Mouse (Mus musculus): ENCODE data around the gene Tbc1d25. TPM values are rescaled to one million over a fixed set of nuclear protein-coding genes. Genes with fewer than 3 reads are reported as not detected.

Tbc1d25 gene
- polyA plus RNA-seq, 1 experiment, result 12.0 TPM

GRCm38 (mm10) chrX:8179646-8180045 is 3.7 kb upstream of the Tbc1d25 start:
- no peak for DNase-seq (ENCODE audit: low read depth)

- no peak for DNase-seq (ENCODE audit: low read depth)
Measured at GRCm38 (mm10) chrX:8178871-8179270, 2.9 kb upstream of the Tbc1d25 start.

- DNase-seq (ENCODE audit: low read depth), result no peak
Measured at GRCm38 (mm10) chrX:8175169-8175503, 845 bp downstream of the Tbc1d25 start.

- DNase-seq (ENCODE audit: low read depth), result no peak
Measured at GRCm38 (mm10) chrX:8167716-8168647, 8.0 kb downstream of the Tbc1d25 start.

GRCm38 (mm10) chrX:8164471-8164870 is 11.5 kb downstream of the Tbc1d25 start:
- DNase-seq (ENCODE audit: low read depth), result no peak

- no peak for DNase-seq (ENCODE audit: low read depth)
Measured at GRCm38 (mm10) chrX:8163076-8163475, 12.9 kb downstream of the Tbc1d25 start.

- DNase-seq (ENCODE audit: low read depth), result peak; percentile 10
Measured at GRCm38 (mm10) chrX:8145153-8145991, 30.6 kb downstream of the Tbc1d25 start, which contains the start of gene Rbm3. Gene Rbm3, minus strand, starts transcription at chrX:8145880.

GRCm38 (mm10) chrX:8143750-8144149 is 32.2 kb downstream of the Tbc1d25 start:
- DNase-seq (ENCODE audit: low read depth), result no peak

GRCm38 (mm10) chrX:8142948-8143347 is 33.0 kb downstream of the Tbc1d25 start:
- DNase-seq (ENCODE audit: low read depth), result no peak

- no peak for DNase-seq (ENCODE audit: low read depth)
Measured at GRCm38 (mm10) chrX:8141058-8141457, 34.9 kb downstream of the Tbc1d25 start.

GRCm38 (mm10) chrX:8140446-8140845 is 35.5 kb downstream of the Tbc1d25 start:
- DNase-seq (ENCODE audit: low read depth), result no peak

GRCm38 (mm10) chrX:8139480-8139879 is 36.5 kb downstream of the Tbc1d25 start:
- DNase-seq (ENCODE audit: low read depth), result no peak

GRCm38 (mm10) chrX:8135886-8136285 is 40.1 kb downstream of the Tbc1d25 start:
- no peak for DNase-seq (ENCODE audit: low read depth)

GRCm38 (mm10) chrX:8132017-8132976 is 43.7 kb downstream of the Tbc1d25 start, which contains the start of gene Wdr13:
Gene Wdr13, minus strand, starts transcription at chrX:8132892.
- peak; percentile 44 for DNase-seq (ENCODE audit: low read depth)

GRCm38 (mm10) chrX:8131393-8131792 is 44.6 kb downstream of the Tbc1d25 start:
- DNase-seq (ENCODE audit: low read depth), result no peak

- DNase-seq (ENCODE audit: low read depth), result no peak
Measured at GRCm38 (mm10) chrX:8125235-8125634, 50.7 kb downstream of the Tbc1d25 start.

- DNase-seq (ENCODE audit: low read depth), result no peak
Measured at GRCm38 (mm10) chrX:8123821-8124470, 52.0 kb downstream of the Tbc1d25 start.

GRCm38 (mm10) chrX:8117264-8117663 is 58.7 kb downstream of the Tbc1d25 start:
- DNase-seq (ENCODE audit: low read depth), result no peak

- no peak for DNase-seq (ENCODE audit: low read depth)
Measured at GRCm38 (mm10) chrX:8115275-8115674, 60.7 kb downstream of the Tbc1d25 start.

GRCm38 (mm10) chrX:8105019-8105418 is 71.0 kb downstream of the Tbc1d25 start:
- DNase-seq (ENCODE audit: low read depth), result no peak
